Mouse (Mus musculus): ENCODE results near the gene Cypt12.

Cypt12 gene

DNA sequence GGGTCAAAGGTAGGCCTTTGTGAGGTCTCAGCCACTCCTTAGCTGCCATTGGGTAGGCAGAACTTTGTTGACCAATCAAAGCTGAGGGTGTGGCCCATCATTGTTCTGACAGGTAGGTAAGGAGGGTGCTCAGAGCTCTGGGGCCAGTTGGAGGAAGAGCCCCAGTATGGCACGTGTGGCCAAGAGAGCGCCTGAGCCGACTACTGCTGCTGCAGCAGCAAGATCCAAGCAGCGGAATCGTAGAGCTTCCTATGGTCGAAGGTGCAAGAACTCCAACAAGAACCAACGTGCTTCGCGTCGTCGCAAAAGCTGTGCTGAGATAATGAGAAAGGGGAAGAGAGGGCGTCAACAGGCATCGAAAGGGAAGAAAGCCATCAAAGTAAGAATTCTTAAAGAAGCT, at the start of gene Cypt12:
Cypt12 (plus strand) TSS at position 112 of the 400 bp plus-strand sequence.
- DNase-seq (ENCODE audit: low spot score) = no peak

DNA sequence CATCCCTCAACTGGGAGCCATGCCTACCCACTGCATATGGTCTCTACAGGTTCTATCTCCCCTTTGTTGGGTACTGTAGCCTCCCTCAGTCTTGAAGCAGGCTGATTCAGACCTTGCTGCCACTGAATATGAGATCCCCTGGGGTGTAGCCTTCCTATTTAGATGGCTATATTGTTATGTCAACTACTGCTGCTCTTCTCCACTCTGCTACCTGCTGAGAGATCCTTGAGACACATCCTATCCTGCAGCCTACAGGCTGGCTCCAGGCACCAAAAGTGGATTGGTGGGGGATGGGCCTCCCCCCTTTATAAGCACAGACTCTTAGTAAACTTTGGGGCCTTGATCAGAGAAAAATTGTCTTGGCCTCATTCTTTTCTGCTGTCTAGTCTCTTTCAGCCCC, 34.4 kb upstream of the Cypt12 start:
- DNase-seq (ENCODE audit: low spot score) = no peak

DNA sequence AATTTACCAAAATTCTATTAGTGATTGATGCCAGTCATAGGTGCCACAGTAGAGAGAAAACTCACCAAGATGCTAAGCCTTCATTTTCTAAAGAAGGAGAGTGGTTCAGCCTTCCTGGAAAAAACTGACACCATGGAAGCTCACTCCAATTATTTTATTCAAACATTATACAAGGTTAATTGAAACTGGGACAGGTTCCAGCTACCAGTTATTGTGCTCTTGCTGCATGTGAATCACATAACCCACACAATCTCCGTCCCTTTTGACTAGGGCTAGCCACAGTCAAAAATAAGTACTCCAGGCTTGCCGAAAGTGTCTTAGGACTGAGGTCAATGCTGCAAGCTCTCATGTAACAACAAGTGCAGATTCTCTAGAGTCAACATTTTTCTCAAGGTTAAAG, 8.0 kb upstream of the Cypt12 start:
- no peak for DNase-seq (ENCODE audit: low spot score)
